Mouse (Mus musculus) right cerebral cortex, adult 2 months (tissue): ENCODE data around the gene Dock9.

Experiments
- DNase-seq, 2 experiments: peaks; one replicate each; pipeline ENCODE4 v3.0.0; 2021 to 2022; ENCODE audit warnings: low spot score in 2 of 2

The Dock9 gene

DNA sequence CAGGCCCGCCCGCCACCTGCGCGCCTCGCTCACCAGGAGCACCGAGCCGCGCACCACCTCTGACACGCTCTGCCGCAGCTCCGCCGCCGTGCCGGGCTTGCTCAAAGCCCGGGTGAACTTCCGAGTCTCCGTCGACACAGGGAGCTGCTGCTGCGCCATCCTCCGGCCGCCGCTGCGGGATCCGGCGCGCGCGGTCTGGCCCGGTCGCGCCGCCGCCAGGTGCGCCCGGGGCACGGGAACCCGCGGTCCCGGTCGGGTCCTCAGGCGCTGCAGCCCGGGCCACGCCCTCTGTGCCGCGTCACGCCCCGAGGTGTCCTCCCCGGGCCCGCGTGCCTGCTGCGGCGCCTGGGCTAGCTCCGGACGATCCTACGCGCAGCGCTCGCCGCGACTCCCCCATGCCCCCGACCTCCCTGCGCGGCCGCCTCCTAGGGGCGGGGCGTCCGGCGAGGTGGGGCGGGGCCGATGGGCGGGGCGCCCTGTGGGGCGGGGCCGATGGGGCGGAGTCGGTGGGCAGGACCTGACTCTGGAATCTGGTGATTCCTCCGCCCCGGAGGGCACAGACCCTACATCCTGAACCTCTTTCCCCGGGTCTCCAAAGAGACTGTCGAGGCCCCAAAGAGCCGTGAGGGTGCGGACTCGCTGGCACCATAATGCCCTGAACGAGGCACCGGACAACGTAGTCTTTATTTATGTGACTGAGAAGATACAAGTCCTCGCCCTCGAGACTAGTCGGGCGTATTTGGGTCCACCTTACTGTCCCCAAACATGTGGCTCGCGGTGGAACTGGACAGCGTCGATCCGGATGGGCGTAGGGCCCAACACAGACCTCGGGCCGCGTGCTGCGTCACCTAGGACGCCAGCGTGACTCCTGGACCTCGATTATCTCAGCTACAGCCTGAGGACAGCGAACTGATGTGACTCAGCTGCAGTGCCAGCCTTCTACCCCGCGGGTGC, at the start of gene Dock9:
TSS of gene Dock9 (minus strand) at position 381 of the 954 bp plus-strand sequence.
- peak; percentile 71 to 83 for DNase-seq

DNA sequence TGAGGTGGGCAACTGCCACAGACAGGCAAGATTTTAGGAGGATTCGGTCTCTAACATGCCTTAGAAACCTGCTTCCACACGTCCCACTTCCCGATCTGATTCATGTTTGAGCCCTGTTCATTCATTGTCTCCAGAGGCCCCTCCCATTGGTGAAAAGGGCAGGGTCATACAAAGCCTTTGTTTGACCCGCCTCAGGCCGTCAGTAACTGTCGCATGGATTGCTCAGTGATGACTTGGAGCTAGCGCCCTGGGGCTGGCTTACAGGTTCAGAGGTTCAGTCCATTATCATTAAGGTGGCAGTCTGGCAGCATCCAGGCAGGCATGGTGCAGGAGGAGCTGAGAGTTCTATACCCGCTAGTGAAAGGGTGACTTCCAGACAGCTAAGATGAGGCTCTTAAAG, 46.8 kb upstream of the Dock9 start:
- no peak for DNase-seq

DNA sequence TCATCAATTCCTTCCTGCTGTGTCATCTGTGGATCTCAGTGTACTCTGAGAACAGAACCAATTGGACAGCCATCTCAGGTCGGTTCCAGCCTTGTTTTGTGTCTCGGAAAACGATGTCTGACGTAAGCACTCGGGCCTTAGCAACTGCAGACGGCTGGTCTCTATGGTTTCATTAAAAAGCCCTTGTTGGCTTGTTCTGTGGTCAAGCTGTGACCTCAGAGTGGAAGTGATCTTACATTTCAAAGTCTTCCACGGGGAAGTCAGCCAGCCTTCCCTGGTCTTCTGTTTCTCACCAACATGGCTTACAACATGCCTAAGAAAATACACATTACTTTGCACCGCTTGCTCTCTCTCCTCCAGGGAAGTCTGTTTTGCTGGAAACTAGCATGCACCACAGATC, 42.6 kb upstream of the Dock9 start:
- no peak for DNase-seq

DNA sequence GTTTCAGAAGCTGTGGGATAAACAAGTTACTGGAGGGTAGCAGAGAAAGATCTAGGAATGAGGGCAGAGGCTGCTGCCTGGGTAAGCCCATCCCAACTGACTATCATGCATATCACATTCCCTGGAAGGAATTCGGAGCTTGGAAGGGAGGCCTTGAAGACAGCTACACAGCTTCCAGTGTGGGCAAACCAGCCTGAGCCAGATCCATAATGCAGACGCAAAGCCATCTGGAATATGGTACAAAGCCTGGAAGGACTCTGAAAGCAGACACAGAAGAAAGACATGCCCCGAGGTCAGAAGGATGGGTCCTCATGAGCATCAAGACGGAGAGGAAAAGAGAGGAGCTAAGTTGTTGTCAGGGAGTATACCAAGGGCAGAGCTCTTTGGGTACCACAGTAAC, 40.5 kb upstream of the Dock9 start:
- no peak for DNase-seq

DNA sequence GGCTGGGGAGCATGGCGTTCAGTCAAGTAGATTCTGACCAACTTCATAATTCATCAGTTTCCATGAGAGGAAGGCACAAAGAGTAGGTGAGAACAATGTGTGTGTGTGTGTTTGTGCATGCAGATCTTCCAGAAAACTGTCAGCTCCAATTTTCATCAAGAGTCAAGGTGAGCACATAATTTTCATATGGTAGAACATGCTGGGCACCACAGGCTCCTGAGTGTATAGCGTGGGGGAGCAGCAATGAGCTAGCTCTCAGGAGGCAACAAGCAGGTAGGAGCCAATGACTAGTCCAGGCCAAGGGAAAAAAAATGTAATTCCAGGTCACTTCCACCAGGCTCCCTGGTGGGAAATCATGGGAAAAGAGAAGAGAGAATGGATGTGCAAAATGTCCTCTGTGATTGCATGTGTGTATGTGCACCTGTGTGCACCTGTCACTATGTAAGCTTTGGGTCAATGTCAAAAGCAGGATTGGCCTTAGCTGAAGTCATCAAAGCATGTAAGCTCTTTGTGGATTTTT, 35.4 kb upstream of the Dock9 start:
- no peak for DNase-seq

DNA sequence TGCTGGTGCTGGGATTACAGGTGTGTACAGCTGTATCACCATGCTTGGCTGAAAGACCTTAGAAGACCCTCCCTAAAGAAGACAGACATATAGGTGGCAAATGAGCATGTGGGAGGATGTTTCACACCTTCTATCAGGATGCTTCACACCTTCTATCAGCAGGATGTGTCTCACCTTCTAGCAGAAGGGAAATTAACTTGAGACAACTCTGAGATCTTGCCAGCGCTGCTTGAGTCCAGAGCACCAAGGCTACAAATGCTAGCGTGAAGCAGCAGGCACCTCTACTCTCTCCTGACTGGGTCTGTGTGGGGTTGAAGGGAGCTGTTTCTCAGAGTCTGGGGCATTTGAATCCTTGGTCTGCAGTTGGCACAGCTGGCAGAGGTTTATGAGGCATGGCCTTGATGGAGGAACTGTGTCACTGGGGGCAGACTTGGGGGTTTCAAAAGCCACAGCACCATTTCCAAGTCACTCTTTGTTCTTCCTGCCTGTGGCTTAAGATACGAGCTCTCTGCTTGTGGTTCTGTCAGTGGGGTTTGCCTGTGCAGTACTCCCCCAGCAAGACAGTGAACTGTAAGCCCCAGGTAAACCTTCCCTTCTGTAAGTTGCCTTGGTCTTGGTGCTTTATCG, 32.3 kb upstream of the Dock9 start:
- DNase-seq = no peak

DNA sequence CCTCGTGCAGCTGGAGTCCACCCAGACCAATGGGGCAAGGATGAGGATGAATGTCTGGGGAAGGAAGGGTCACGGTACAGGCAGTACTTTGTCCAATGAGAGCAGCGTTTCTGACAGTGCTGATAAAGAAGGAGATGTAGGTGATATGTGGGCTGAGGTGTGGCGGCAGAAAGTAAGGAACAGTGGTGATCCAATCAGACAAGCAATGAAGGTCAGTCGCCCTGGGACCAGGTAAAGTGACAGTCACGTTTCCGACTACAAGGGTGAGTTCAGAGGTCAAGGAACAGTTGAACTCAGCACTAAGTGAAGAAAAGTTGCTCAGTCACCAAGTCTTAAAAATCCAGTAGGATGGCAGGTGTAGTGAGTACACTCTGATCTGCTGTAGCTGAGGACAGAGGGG, 29.5 kb upstream of the Dock9 start:
- no peak for DNase-seq

DNA sequence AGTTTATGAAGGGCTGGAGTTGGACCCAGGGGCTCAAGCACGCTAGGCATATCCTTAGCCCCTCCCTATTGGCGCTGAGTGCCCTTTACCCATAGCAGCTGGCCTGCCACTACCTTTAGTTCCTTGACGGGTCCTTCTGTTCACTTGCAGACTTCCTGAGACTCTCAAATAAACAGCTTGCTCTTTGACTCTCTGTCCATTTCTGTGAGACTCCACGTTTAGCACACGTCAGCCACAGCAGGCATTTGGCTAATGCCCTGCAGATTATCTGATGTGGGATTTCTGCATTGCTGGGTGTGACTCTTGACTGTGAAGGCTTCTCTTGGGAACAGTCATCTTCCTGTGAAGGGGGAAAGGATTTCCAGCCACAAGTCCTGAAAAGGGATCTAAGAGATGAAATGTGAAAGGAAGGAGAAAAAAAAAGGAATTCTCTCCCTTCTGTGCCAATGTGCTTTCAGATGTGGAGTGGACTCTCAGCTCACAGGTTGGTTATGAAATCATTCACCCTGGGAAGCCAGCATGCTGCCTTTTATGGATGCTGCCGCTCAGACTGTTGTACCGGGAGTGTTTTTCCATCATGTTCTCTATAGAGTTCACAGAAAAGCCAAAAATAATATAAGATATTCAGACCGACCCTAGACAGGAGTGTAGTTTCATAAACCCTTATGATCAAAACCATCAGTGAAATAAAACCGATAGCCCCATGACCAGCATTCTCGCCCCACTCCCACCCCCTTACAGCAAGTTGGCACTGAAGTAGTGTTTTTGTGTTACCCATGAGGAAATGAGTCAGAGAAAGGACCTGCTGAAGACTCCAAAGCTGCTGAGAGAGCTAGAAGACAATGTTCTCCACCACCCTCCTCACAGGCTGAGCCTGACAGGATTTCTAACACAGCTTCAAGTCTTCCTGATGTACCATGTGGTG, 28.1 kb upstream of the Dock9 start:
- DNase-seq = peak; percentile 17 to 37

DNA sequence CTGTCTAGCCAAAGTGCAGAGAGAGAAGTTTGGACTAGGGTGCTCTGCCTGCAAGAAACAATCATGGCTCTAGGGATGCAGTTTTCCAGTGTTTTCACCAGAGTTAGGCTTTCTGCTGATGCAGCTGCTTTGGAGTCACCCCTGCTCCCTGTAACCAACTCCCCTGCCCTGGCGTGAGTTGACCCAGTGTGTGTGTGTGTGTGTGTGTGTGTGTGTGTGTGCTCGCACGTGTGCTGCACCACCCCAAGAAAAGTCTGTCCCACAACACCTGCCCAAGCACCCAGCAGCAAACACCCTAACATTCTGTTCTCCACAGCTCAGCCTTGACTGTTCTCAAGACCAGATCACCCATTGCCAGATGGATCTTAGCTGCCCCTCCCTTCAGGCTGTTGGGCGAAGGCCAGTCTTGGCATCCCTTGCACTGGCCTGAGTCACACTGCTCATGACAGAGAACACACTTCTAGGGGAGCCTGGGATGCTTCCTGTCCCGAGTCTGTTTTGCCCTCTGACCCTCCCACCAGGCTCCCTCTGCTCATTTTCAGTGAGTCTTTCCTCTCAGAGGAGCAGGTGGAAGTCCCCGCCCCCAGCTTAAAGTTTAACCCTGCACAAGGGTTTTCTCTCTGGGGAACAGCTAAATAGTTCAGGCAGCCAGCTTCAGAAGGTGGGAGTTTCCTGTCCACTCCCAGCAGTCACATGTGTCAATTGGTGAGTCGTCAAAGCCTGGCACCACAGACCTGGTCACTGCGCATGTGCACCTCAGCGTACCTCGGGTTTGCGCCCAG, 26.9 kb upstream of the Dock9 start:
- peak in 1 of 2 experiments; percentile 4 for DNase-seq

DNA sequence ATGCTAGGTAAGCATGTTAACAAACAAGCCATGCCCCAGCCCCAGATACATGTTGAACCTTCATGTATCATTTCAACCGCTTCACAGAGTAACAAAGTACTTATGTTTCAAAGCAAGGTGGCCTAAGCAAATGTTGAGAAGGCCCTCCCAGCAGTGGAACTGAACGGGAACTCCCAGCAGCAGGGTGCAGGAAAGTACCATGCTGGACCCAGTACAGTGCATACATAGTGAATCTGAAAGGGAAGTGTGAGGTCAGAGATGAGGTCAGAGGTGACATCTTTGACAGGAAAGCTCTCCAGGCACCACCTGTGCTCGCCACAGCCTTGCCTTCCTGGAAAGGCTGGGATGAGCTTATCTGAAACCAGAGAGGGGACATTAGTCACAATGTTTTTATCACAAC, 25.4 kb upstream of the Dock9 start:
- DNase-seq = no peak

DNA sequence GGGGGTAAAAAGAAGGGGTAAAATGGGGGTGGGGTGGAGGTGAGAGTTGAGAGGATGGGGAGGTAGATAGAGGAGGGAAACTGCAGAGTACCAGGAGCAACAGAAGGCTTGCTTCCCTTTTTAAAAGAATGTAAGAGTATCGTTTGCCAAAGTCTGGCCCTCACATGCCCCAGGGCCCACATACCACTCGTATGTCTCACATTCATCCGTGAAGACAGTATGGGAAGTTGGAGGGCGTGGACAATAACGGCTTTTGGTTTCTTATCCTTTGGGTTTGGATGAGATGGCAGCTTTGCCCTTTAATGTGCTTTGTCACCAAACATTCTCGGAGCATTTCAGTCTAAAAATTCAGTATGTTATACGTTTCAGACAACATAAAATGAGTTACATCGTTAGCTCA, 24.9 kb upstream of the Dock9 start:
- no peak for DNase-seq

DNA sequence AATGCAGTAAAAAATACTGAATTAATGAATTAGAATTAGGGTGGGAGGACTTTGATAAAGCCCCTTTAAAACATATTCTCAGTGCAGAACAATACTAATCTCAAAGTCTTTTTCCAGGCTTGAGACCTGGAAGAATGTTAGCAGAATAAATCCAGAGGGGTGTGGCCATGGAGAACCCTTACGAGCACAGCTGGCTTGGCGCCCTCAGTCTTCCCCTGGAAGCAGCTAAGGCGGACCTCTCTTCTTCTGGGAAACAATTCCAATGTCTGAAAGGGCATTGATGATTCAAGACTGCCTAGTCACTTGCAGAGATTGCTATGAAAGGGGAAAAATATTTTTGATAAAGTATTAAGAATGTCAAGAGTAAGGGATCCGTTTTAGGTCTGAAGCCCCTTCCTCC, 9.2 kb upstream of the Dock9 start:
- no peak for DNase-seq

DNA sequence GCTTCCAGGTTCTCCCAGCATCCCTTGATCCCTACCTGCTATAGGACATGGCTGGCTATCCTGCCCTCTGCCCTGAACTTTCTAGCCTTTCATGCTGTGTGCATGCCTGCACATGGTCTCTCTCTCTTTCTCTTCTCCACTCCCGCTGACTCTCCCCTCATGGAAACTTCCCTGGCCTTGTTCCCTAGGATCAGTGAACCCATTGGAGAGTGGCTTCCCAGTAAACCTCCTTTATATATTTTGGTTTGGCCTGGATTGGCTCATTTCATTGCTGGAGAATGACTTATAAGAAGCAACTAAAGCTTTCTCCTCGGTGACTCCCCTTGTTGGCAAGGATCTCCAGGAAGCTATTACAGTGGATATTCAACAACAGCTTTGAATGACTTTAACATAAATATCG, 8.7 kb upstream of the Dock9 start:
- no peak for DNase-seq

DNA sequence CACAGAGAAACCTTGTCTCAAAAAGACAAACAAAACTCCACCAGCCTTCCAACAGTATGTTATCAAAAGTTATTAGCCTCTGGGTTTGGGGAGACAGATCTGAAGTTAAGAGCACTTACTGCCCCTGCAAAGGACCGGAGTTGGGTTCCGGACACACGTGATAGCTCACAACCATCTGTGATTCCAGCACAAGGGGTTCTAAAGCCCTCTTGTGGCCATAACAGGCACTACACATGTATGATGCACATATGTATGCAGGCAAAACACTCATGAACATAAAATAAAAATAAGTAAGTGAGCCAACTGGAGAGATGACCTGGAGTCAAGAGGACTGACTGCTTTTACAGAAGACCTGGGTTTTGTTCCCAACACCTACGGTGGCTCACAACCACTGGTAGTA, 6.8 kb upstream of the Dock9 start:
- no peak for DNase-seq

DNA sequence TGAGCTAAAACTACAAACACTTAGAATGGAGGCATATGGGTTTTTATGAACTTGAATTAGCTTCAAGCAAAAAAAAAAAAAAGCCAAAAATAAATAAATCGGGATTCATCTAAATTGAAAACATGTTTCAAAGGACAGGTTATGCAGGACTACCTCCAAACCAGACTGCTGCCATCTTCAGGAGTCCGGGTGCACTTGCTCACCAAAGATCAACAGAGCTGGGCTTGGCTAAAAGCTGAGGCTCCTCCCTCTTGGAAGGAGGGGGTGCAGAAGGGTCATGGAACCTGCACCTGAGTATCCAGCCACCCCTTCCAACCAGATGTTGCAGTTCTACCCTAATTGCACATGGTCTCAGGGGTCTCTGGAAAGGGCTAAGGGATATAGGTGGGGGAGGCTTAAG, 3.3 kb upstream of the Dock9 start:
- DNase-seq = no peak

DNA sequence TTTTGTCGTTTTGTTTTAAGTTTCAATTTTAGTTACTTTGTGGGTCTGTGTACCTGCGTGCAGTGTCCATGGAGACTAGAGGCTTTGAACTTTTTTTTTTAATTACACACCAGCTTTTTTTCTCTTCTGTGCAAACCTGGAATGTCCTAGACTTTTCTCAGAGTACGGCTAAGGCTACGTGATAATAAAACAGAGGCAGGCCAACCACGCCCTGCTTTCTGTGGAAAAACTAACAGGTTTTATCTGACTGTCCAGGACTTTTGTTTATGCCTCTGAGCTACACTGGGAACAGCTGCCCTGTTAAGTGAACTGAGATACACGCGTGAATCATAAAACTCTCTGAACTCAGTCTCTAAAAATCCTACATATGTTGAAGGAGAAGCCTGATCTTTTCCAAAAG, 1.5 kb upstream of the Dock9 start:
- no peak for DNase-seq

DNA sequence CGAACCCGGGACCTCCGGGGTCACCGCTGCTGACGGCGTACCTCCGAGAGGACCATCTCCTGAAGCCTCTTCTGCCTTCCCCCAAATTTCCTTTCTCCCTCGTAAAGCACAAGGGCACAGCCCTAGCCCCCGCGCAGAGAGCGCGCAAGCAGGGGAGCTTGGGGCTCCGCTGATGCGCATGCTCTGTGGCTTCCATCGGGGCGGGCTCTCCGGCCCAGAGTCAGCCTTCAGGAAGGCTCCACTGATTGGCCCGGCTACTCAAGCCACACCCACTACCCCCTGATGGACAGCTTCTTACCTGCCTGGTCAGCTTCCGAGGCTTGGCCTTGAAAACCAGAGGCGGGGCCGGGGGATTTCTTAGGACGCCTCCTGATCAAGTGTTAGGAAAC, 768 bp upstream of the Dock9 start:
- DNase-seq = peak; percentile 91 to 92

DNA sequence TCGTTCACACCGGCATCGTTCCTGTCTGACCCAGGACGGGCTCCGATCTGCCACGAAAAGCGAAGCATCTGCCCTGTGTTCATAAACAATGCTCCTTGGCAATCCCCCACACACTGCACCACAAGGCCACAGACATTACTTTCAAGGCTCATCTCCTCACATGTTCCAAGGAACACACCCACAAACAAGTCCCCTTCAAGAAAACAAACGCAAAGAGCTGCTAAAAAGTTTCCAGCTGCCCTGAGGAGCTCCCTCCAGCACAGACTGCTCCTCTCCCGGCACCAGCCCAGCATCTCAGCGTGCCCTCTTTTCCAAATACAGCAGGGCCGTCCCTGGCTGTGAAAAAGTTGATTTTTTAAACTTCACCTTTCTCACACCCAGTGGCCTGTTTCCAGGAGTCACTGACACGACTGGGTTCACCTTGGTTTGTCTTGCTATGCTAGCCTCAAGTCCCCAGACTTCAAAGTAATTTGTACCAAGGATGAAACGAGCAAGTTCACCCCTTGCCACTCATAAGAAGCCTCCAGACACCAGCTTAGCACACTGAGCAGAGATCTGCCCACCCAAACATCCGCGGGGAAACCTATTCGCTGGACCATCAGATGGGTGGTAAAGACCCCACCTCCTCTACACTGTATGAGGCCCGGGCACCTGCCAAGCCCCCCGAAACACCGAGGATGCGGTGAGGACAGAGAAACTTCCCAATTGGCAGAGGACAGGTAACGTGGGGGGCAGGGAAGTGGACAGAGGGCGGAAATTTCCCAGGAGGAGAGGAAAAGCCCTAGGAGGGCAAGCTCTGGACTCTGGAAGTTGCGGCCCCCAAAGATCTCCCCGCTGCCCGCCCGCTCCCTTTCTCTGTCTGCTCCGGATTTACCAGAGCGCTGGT, 823 bp downstream of the Dock9 start:
- DNase-seq = no peak

DNA sequence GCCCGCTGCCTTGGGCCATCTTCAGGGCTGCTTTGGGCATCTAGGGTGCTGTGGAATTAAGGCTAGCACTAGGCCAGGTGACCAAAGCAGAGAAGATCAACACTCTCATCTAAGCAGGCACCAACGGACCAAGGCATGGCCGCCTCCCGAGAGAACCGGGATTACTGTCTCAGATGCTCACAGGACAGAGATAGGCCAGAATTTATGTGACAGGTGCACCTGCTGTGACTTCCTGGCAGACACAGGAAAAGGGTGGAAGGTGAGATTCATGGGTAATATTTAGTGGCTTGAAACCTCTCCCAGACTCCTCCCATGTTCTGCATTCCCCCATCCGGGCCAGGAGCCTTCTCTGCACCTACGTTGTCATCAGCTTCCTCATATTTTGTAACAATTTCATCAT, 2.1 kb downstream of the Dock9 start:
- no peak for DNase-seq

DNA sequence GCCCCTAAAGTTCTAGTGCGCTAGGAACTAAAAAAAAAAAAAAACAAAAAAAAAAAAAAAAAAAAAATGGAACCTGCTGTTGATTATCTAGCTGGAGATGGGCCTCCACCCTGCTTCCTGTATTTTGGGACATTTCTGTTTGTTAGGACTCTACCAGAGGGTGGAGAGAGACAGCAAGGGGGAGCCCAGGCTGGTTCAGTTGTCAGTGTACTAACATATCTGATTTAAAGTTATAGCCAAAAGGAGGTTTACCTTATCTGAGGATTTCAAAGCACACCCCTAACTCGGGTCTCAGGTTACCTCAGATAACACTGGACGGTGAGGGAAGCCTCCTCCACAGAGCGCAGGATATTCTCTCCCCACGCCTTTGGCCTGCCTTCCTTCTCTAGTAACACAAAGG, 4.0 kb downstream of the Dock9 start:
- no peak for DNase-seq
